Mouse (Mus musculus) kidney, postnatal 14 days (tissue): Measurements from ENCODE around the gene Reg3g.
"Not testable (repeated sequence)": the region's sequence is repeated elsewhere in the genome, so short reads cannot be mapped to it uniquely, and the experiment has no call there.

Source experiments
- DNase-seq: peaks from one replicate; pipeline ENCODE4 v3.0.0; 2022; ENCODE audit warnings: mixed read lengths

Gene Reg3g

DNA sequence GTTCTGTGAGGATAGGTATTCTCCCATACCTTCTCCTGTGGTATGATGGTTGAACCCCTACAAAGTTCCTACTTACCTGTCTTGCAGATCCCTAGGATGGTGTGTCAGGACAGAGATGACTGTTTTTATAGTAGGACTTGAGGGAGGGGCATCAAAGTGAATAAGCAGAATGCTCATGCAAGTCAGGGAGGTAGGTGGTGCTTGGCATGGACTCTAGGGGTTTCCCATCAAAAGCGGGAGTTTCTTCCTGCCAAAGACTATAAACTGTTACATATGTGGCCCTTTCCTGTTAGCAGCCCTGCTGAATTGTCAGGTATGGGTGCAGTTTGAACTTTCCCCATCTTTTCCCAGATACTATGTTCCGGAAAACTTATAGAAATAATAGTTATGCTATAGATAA is at the start of gene Reg3g:
Gene Reg3g, minus strand, starts transcription at position 101 of the 400 bp plus-strand sequence.
- no peak for DNase-seq

- DNase-seq: no peak
Observed at GRCm38 (mm10) chr6:78515777-78516446, 47.2 kb upstream of the Reg3g start.

DNA sequence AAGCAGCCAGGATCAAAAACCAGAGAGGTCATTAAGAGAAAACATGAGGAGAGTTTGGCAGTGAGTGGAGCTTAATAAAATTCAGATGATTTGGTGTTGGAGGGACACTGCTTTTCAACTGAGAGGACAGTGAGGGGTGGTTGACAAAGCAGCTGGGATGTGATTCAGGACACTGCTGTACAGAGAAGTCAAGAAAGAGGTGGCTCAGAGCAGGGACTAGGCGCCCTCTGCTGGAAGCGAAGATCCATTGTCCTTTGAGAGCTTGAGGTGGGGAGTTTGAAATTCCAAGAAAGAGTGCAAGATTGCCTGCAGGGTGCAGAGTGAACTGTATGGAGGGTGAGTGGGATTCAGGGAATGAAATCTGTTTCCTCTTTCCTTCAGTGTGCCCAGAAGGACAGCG is 44.2 kb upstream of the Reg3g start:
- peak; percentile 29 for DNase-seq

- no peak for DNase-seq
Observed at GRCm38 (mm10) chr6:78510173-78510900, 41.7 kb upstream of the Reg3g start.

GRCm38 (mm10) chr6:78505745-78506144 is 37.1 kb upstream of the Reg3g start:
- DNase-seq: no peak

DNA sequence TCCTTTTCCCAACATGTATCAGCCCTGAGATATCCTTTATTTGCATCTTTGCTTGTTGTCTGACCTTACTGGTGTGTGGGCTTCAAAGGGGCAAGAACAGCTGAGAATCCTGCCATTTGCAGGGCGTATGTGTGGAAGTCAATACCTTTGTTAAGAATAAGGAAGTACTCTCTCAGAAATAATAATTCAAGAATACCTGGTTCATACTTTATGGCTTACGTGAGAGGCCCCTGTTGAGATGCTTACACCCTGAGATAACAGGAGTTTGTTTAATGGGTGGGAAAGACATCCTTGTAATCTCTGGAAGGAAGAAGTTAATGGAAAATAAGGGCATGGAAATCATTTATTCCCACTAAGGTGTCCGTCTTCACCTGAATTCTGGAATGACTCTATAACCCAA is 26.0 kb upstream of the Reg3g start:
- DNase-seq: no peak

- no peak for DNase-seq
Observed at GRCm38 (mm10) chr6:78469287-78469686, 615 bp upstream of the Reg3g start.

GRCm38 (mm10) chr6:78463266-78463665 is 5.4 kb downstream of the Reg3g start:
- no peak for DNase-seq

- no peak for DNase-seq
Observed at GRCm38 (mm10) chr6:78462360-78462759, 6.3 kb downstream of the Reg3g start.

DNA sequence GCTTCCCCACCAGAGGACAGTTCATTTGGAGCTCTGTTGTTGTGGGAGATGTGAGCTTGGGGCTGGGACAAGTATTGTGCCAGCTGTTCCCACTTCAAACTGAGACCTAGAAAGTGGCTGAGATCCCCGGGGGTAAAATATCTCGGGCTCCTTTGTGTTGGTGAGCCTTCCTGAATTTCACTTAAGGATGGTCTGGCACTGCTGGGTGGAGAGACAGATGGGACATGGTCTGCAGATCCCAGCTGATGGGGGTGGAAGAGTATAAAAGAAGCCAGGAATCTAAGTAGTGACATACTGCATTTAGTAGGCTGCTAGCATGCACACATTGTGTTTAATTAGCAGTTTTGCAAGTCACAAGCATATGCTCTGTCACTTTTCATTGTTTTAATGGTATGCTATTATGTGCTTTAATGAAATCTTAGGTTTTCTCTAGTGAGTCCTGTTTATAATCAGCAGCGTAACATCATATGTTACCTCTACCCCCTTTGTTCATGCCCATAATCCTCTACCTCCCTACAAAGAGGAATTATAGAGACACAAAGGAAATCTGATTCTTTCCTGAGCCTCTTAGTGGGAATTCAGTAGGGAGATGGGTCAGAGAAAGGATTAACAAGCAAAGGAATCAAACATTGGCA is 8.4 kb downstream of the Reg3g start:
- DNase-seq: no peak

- DNase-seq: no peak
Observed at GRCm38 (mm10) chr6:78452804-78453203, 15.9 kb downstream of the Reg3g start.

DNA sequence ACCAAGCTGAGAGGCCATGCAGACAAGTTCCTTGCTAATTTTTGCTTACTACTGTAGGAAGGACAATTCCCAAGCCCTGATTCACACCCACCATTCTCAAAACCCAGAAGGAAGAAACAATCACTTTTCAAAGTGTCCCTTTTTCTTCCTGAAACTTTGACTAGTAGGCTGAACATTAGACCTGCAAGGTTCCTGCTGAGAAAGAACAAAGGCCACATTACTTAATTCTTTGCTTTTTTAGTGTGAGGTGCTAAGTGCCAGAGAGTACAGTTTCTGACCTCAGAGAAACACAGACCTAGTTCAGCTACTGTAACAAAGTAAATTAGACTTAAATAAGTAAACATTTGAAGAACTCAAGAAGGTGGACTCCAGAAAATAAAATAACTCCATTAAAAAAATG is 20.3 kb downstream of the Reg3g start:
- no peak for DNase-seq

DNA sequence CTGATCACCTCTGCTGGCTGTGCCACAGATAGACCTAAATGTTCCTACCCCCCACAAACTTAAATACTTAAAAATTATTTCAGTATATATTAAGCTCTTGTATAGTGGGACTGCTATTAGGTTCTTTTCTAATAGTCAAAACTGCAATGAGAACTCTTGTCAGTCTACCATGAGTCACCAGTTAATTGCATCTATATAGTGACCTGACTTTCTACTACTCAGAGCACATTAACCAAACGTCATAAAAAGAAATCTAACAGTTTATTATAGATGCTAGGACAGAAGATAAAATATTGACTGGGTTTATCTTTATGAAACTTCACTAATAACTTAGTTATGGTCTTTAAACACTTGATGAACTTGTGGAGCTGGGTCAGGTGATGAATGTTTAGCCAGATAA is 21.5 kb downstream of the Reg3g start:
- no peak for DNase-seq

GRCm38 (mm10) chr6:78425497-78425896 is 43.2 kb downstream of the Reg3g start:
- no peak for DNase-seq

DNA sequence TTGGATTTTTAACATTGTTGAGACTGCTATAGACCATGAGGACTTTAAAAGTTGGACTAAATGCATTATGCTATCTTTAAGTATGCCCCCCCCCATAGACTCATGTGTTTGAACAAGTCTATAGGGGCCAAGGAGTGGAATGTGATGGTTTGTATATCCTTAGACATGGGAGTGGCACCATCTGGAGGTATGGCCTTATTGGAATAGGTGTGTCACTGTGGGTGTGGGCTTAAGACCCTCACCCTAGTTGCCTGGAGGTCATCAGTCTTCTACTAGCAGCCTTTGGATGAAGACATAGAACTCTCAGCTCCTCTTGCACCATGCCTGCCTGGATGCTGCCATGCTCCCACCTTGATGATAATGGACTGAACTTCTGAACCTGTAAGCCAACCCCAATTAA is 46.3 kb downstream of the Reg3g start, which contains the start of gene Reg1:
Gene Reg1, plus strand, starts transcription at position 301 of the 400 bp plus-strand sequence.
- not testable (repeated sequence) for DNase-seq
